Mouse (Mus musculus) cerebellum, adult 11-12 months (tissue): ENCODE data around the gene Gm47995.

Experiments used
- DNase-seq: peaks from one replicate; pipeline ENCODE4 v3.0.0; 2022

The Gm47995 gene

GRCm38 (mm10) chr1:151233756-151234155 is 35.5 kb downstream of the Gm47995 start:
- no peak for DNase-seq

- DNase-seq = no peak
Measured at GRCm38 (mm10) chr1:151235574-151235973, 37.3 kb downstream of the Gm47995 start.

GRCm38 (mm10) chr1:151236141-151236930 is 38.1 kb downstream of the Gm47995 start:
- no peak for DNase-seq

- DNase-seq = no peak
Measured at GRCm38 (mm10) chr1:151237780-151238179, 39.5 kb downstream of the Gm47995 start.

GRCm38 (mm10) chr1:151243332-151243731 is 45.1 kb downstream of the Gm47995 start:
- no peak for DNase-seq

- no peak for DNase-seq
Measured at GRCm38 (mm10) chr1:151244013-151244412, 45.8 kb downstream of the Gm47995 start.

- no peak for DNase-seq
Measured at GRCm38 (mm10) chr1:151244761-151245160, 46.5 kb downstream of the Gm47995 start.

- DNase-seq = no peak
Measured at GRCm38 (mm10) chr1:151245165-151245564, 46.9 kb downstream of the Gm47995 start.

GRCm38 (mm10) chr1:151245846-151246245 is 47.6 kb downstream of the Gm47995 start:
- DNase-seq = no peak
